ENCODE assay signal across 14 mouse cellular contexts in the genomic region with DNA sequence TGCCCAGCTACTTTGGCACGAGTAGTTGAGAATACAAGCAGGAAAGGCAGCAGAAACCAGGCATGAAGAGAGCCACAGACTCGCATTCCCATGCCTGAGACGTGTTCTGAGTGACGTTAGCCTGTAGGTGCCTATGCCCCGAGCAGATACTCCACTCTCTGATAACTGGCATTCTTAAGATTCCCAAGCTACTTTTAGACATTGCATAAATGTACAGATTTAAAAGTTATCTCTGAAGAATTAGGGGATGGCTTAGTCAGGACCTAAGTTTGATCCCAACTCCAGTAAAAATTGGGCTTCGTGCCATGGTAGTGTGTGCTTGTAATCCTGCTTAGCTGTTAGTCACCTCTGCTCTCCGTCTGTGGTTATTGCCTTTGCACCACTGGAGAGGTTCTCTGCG.
"Had no signal": no experiment of that assay in that cellular context is flagged by ENCODE, and none has a peak within 500 bp of the region (broad histone marks: within the 10 kb centered on the region; RNA-seq: fewer than 3 reads in every experiment).

No protein-coding gene starts in this region.

- DNase-seq: kidney, adult 9 months; kidney, postnatal 10 days; lung, embryonic 14.5 days; right cerebral cortex, adult 18-20 months; right cerebral cortex, postnatal 25 days; thymus, postnatal 36 days had no signal

- H3K9ac ChIP-seq: liver, embryonic 15.5 days; lung, embryonic 14.5 days; neural tube, embryonic 15.5 days had no signal

- H3K4me3 ChIP-seq: limb, embryonic 10.5 days; liver, embryonic 15.5 days; megakaryocyte, embryonic 14.5 days; neural tube, embryonic 15.5 days had no signal

- H3K9me3 ChIP-seq: limb, embryonic 10.5 days; liver, embryonic 15.5 days; megakaryocyte, embryonic 14.5 days; neural tube, embryonic 15.5 days had no signal

- H3K27ac ChIP-seq: limb, embryonic 10.5 days; liver, embryonic 15.5 days; macrophage; neural tube, embryonic 15.5 days had no signal

- H3K27me3 ChIP-seq: liver, embryonic 15.5 days; neural tube, embryonic 15.5 days had no signal

- H3K4me1 ChIP-seq: liver, embryonic 15.5 days had no signal

- H3K4me2 ChIP-seq: liver, embryonic 11.5 days; liver, embryonic 15.5 days; lung, embryonic 14.5 days; midbrain, embryonic 11.5 days; neural tube, embryonic 15.5 days had no signal

- ATAC-seq: midbrain, embryonic 16.5 days had no signal
